Mouse (Mus musculus) liver, postnatal 0 days (tissue): ENCODE data around the gene Pilra.

Experiments used
- CTCF ChIP-seq: sonication (generic); IDR thresholded peaks from 2 replicates; pipeline ENCODE4 v1.5.1; 2016; ENCODE audit warnings: antibody characterized with exemption, low read depth
- EP300 ChIP-seq: IDR thresholded peaks from 2 replicates; pipeline ENCODE4 v1.6.1; 2016; ENCODE audit warnings: antibody characterized with exemption, low read depth, mild to moderate bottlenecking

GRCm38 (mm10) chr5:137826421-137826820 is 9.7 kb downstream of the Pilra start:
- TF ChIP-seq EP300, result no peak
- TF ChIP-seq CTCF, result no peak
